Mouse (Mus musculus): ENCODE measurements around the gene L3mbtl4.

DNA sequence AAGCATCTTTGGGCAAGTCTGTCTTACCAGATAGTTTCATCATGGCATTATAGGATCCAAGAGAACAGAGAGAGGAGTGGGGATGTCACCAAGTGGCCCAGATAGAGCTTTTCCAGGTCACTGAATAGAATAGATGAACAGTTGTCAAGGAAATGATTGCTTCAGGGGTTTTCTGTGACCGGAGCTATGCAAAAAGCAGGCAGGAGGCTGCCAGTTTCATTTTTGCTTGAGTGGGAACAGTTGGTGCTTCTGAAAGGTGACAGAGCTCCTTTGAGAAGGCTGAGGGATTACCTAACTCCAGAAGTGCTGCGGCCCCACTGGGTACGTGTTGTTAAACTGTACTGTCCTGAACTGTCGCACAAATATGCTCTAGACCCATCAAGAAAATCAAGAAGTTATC, 38.2 kb upstream of the L3mbtl4 start:
- TF ChIP-seq CTCF (IDR thresholded peaks at IDR 0.05; ENCODE audit: low read depth) (no peak), EP300 (IDR thresholded peaks at IDR 0.05; ENCODE audit: low read depth) (no peak)

Measured in liver, embryonic 14.5 days (tissue).